Mouse (Mus musculus) liver, embryonic 16.5 days (tissue): Measurements from ENCODE around the gene Dhx57. TPM values are rescaled to one million over a fixed set of nuclear protein-coding genes. Genes with fewer than 3 reads are reported as not detected.

ENCODE experiments used
- ATAC-seq: fragments of 200-750 bp; cut with Nextera tagmentation; 2 replicates; pipeline ENCODE4 v1.8.0; 2017; ENCODE audit warnings: low read depth, mild to moderate bottlenecking, moderate number of reproducible peaks, moderate library complexity
- H3K27ac ChIP-seq: fragments of 300-500 bp; sonication (generic); 2 replicates; pipeline ENCODE4 v1.5.1; 2014; ENCODE audit warnings: mild to moderate bottlenecking, low read length
- H3K27me3 ChIP-seq: fragments of 300-500 bp; sonication (generic); 2 replicates; pipeline ENCODE4 v1.6.1; 2014; ENCODE audit warnings: low read depth, low read length, mixed read lengths; ENCODE audit not compliant: control insufficient read depth, insufficient read depth
- H3K36me3 ChIP-seq: fragments of 300-500 bp; sonication (generic); 2 replicates; pipeline ENCODE4 v1.6.1; 2014; ENCODE audit warnings: mild to moderate bottlenecking; ENCODE audit not compliant: control insufficient read depth, insufficient read depth
- H3K4me1 ChIP-seq: fragments of 300-500 bp; sonication (generic); 2 replicates; pipeline ENCODE4 v1.6.1; 2014; ENCODE audit warnings: low read depth, low read length, mixed read lengths; ENCODE audit not compliant: control insufficient read depth
- H3K4me2 ChIP-seq: fragments of 300-500 bp; sonication (generic); 2 replicates; pipeline ENCODE4 v1.6.1; 2014; ENCODE audit warnings: low read depth, low read length, mixed read lengths
- H3K4me3 ChIP-seq: fragments of 300-500 bp; sonication (generic); 2 replicates; pipeline ENCODE4 v1.5.1; 2014; ENCODE audit warnings: low read depth, mild to moderate bottlenecking, low read length
- H3K9ac ChIP-seq: fragments of 300-500 bp; sonication (generic); 2 replicates; pipeline ENCODE4 v1.6.1; 2014; ENCODE audit warnings: low read depth, low read length
- H3K9me3 ChIP-seq: fragments of 300-500 bp; sonication (generic); replicated peaks from 2 replicates; pipeline ENCODE4 v1.6.1; 2016; ENCODE audit warnings: low read length; ENCODE audit not compliant: control insufficient read depth
- WGBS: fragments of 180-500 bp; shearing (Covaris S2); extraction: QIAGEN DNeasy Blood & Tissue Kit; methylation state at CpG from one replicate; pipeline ENCODE4 v1.1.7; 2014; ENCODE audit not compliant: insufficient replicate concordance; 5-methylcytosine and 5-hydroxymethylcytosine counted together
- polyA plus RNA-seq: library from polyadenylated mRNA; unstranded; fragments of >200 nt; fragmentation: Nextera tagmentation; extraction: Ambion mirVana; gene quantifications from 2 replicates; pipeline ENCODE4 v1.2.1, GENCODE M21; 2015

Gene Dhx57
- polyA plus RNA-seq, 1 experiment from 2014 or later: 4.8 TPM

DNA sequence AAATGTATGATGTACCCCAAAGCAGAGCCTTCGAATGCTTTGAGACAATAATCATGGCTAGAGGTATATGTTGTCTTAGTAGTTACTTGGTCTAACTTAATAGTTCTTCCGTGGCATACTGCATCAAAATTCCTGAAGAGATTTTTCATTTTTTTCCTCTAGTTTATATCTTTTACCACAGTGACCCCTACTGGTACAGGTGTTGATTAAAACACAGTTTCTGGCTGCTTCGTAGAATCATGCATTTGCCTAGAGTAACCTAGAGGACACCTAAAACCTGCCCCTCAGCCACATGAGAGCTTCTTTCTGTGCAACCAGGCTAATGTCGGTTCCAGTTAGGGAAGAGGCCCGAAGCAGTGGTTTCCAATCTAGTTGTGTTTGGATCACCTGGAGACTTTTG, 97.2 kb downstream of the Dhx57 start:
- no peaks in the 10 kb centered on the region; the same call in 1 of the 2 replicates for H3K36me3 ChIP-seq
- no peaks in the 10 kb centered on the region for H3K9me3 ChIP-seq
- no peaks in the 10 kb centered on the region for H3K4me1 ChIP-seq
- no peak overlapping the region for H3K9ac ChIP-seq
- ATAC-seq: no peak
- H3K27me3 ChIP-seq: no peaks in the 10 kb centered on the region
- no peak overlapping the region for H3K4me2 ChIP-seq
- no peak overlapping the region for H3K4me3 ChIP-seq
- 54% methylated on average over 5 of the region's 5 CpGs for WGBS
- H3K27ac ChIP-seq: no peak overlapping the region

Other genes starting within 250 kb of the Dhx57 start
- gene Hnrnpll, start 228.1 kb downstream of the Dhx57 start, polyA plus RNA-seq: 17.2 and 17.7 TPM in 2 replicates
- 40.1 and 42.9 TPM in 2 replicates for gene Galm, start 163.0 kb downstream of the Dhx57 start, polyA plus RNA-seq
- gene Srsf7, start 83.2 kb downstream of the Dhx57 start, polyA plus RNA-seq: 178 and 195 TPM in 2 replicates
- not detected in 2 replicates for gene Ttc39d, start 83.0 kb downstream of the Dhx57 start, polyA plus RNA-seq
- 21.3 and 25.3 TPM in 2 replicates for gene Gemin6, start 66.0 kb downstream of the Dhx57 start, polyA plus RNA-seq
- 6.4 and 7.9 TPM in 2 replicates for gene Morn2, start 273 bp downstream of the Dhx57 start, polyA plus RNA-seq
- 0.23 and 0.32 TPM in 2 replicates for gene Arhgef33, start 16.9 kb upstream of the Dhx57 start, polyA plus RNA-seq
- not detected in 2 replicates for gene Gm10190, start 83.1 kb upstream of the Dhx57 start, polyA plus RNA-seq
- gene Sos1, start 190.0 kb upstream of the Dhx57 start, polyA plus RNA-seq: 0.76 and 0.85 TPM in 2 replicates